Comparison of ENCODE assay signal across 10 mouse cellular contexts in genomic region chr5:113114264-113115225, GRCm38 (mm10). TPM values are rescaled to one million over a fixed set of nuclear protein-coding genes. Genes with fewer than 3 reads are reported as not detected.
DNase-seq lines count a peak whose midpoint lies in the region; ATAC-seq and TF ChIP-seq lines count a peak whose summit lies in the region.
"Had no signal": no experiment of that assay in that cellular context is flagged by ENCODE, and none has a peak within 500 bp of the region (broad histone marks: within the 10 kb centered on the region; RNA-seq: fewer than 3 reads in every experiment).

No protein-coding gene starts in this region.

- TF ChIP-seq CTCF in kidney, postnatal 0 days (IDR thresholded peaks at IDR 0.05; ENCODE audit: low read depth): no peak
- TF ChIP-seq CTCF in heart, postnatal 0 days (IDR thresholded peaks at IDR 0.05; ENCODE audit: low read depth): no peak

- 0 out of 2 replicates have a peak overlapping the region, but pooled peaks have one; percentile 23 for H3K9ac ChIP-seq in kidney, postnatal 0 days (ENCODE audit: low read depth, low read length)
- H3K9ac ChIP-seq in heart, postnatal 0 days (replicated peaks; ENCODE audit: low read depth, low read length): no peak overlapping the region

- no peak for TF ChIP-seq EP300 in heart, postnatal 0 days (IDR thresholded peaks at IDR 0.05; ENCODE audit: low read depth)

- no peaks in the 10 kb centered on the region for H3K9me3 ChIP-seq in kidney, postnatal 0 days (replicated peaks; ENCODE audit: low read length)
- no peaks in the 10 kb centered on the region for H3K9me3 ChIP-seq in heart, postnatal 0 days (replicated peaks; ENCODE audit: control insufficient read depth, low read length)

- ATAC-seq in kidney, postnatal 0 days (replicated peaks; ENCODE audit: low FRiP score, low read depth): no peak
- ATAC-seq in heart, postnatal 0 days (ENCODE audit: insufficient read depth, low read depth): peak; percentile 89
- ATAC-seq: Patski had no signal

- peak overlapping the region; percentile 31; the same call in 1 of the 2 replicates for H3K27ac ChIP-seq in kidney, postnatal 0 days
- H3K27ac ChIP-seq in heart, postnatal 0 days (ENCODE audit: low read depth): peak overlapping the region; percentile 89
- peak overlapping the region; percentile 96 for H3K27ac ChIP-seq in macrophage

- H3K4me3 ChIP-seq in kidney, postnatal 0 days (replicated peaks; ENCODE audit: low read depth, low read length): no peak overlapping the region
- H3K4me3 ChIP-seq in heart, postnatal 0 days (ENCODE audit: low read depth, low read length): no peak overlapping the region
- no peak overlapping the region for H3K4me3 ChIP-seq in macrophage (ENCODE audit: inconsistent target)

- no peak for DNase-seq in kidney, postnatal 0 days (ENCODE audit: low spot score)
- DNase-seq in kidney, postnatal 10 days: no peak
- peak; percentile 87 for DNase-seq in brain, adult 2 months (ENCODE audit: low read depth, low spot score)
- DNase-seq in heart, postnatal 0 days (ENCODE audit: low spot score): peak; percentile 81
- no peak for DNase-seq in cerebellum, adult 18-20 months
- DNase-seq in spleen, postnatal 14 days (ENCODE audit: low spot score in 2 of 2): no peak
- no peak for DNase-seq in frontal cortex, postnatal 14 days (ENCODE audit: low spot score in 2 of 2)

- peaks cover 30% of the 10 kb centered on the region for H3K4me1 ChIP-seq in kidney, postnatal 0 days (replicated peaks; ENCODE audit: insufficient read depth, low read length)
- H3K4me1 ChIP-seq in heart, postnatal 0 days (ENCODE audit: control insufficient read depth, insufficient read depth): peaks cover 49% of the 10 kb centered on the region

- no peak overlapping the region for H3K4me2 ChIP-seq in kidney, postnatal 0 days (ENCODE audit: low read length)
- peak overlapping the region; percentile 32; the same call in 1 of the 2 replicates for H3K4me2 ChIP-seq in heart, postnatal 0 days (ENCODE audit: low read depth, low read length)

- H3K27me3 ChIP-seq in kidney, postnatal 0 days (ENCODE audit: insufficient read depth, low read length): no peaks in the 10 kb centered on the region
- H3K27me3 ChIP-seq in heart, postnatal 0 days (ENCODE audit: control insufficient read depth, insufficient read depth, low read length): no peaks in the 10 kb centered on the region
- H3K27me3 ChIP-seq: Patski had no signal

- 31% methylated on average over 20 of the region's 20 CpGs for WGBS in kidney, postnatal 0 days
- 11% methylated on average over 20 of the region's 20 CpGs for WGBS in heart, postnatal 0 days
- 11% methylated on average over 20 of the region's 20 CpGs for WGBS in macrophage (ENCODE audit: missing documents)

- peaks cover 11% of the 10 kb centered on the region; the same call in 1 of the 2 replicates for H3K79me2 ChIP-seq in macrophage (ENCODE audit: inconsistent target)

- no peaks in the 10 kb centered on the region for H3K36me3 ChIP-seq in kidney, postnatal 0 days (ENCODE audit: insufficient read depth, low read length)
- H3K36me3 ChIP-seq in heart, postnatal 0 days (replicated peaks; ENCODE audit: control insufficient read depth, insufficient read depth, low read length): 0 out of 2 replicates have a peak, but pooled peaks cover 6% of the 10 kb centered on the region
- no peaks in the 10 kb centered on the region for H3K36me3 ChIP-seq in macrophage (ENCODE audit: inconsistent target)

RNA-seq across cellular contexts. Expression of gene Crybb3, which starts 33.2 kb away (rescaled TPM):
- 0.71 and 1.1 TPM in 2 replicates for polyA plus RNA-seq in kidney, postnatal 0 days (2015; fragmentation: Nextera tagmentation; extraction: Ambion mirVana)
- total RNA-seq in heart, postnatal 0 days (2014; rRNA removed; ENCODE audit: low replicate concordance): not detected in 2 replicates
- polyA plus RNA-seq in heart, postnatal 0 days (2015; fragmentation: Nextera tagmentation; extraction: Ambion mirVana): 0.77 and 0.89 TPM in 2 replicates
- total RNA-seq in macrophage (2018; cell fraction: chromatin; rRNA removed): 1 to 10 TPM in 1 of 26 experiments, not detected in 25; 3.9 TPM
- not detected for total RNA-seq in macrophage (2018; cell fraction: cytosol; rRNA removed)
- 1 to 10 TPM in 1 of 26 experiments, under 1 TPM in 1, not detected in 24; 0.80 to 3.0 TPM for total RNA-seq in macrophage (2018; cell fraction: nucleus; rRNA removed)
- not detected in 3 replicates for polyA plus RNA-seq in macrophage (2018)

RNA-seq across cellular contexts. Expression of gene Crybb2, which starts 44.6 kb away (rescaled TPM):
- polyA plus RNA-seq in kidney, postnatal 0 days (2015; fragmentation: Nextera tagmentation; extraction: Ambion mirVana): not detected in 2 replicates
- not detected in 2 replicates for total RNA-seq in heart, postnatal 0 days (2014; rRNA removed; ENCODE audit: low replicate concordance)
- not detected in 2 replicates for polyA plus RNA-seq in heart, postnatal 0 days (2015; fragmentation: Nextera tagmentation; extraction: Ambion mirVana)
- not detected for total RNA-seq in macrophage (2018; cell fraction: chromatin; rRNA removed)
- not detected for total RNA-seq in macrophage (2018; cell fraction: cytosol; rRNA removed)
- not detected for total RNA-seq in macrophage (2018; cell fraction: nucleus; rRNA removed)
- not detected in 3 replicates for polyA plus RNA-seq in macrophage (2018)
- total RNA-seq: layer of hippocampus, adult 18-20 months had no signal
- polyA plus RNA-seq: Patski had no signal

Comparison
In these comparisons a context has a peak if more than half of its experiments do, and no peak if none do; other contexts are left out.
1. DNase-seq: peak in brain, adult 2 months (single experiment) and heart, postnatal 0 days (single experiment); none in kidney, postnatal 0 days (single experiment), kidney, postnatal 10 days (single experiment), cerebellum, adult 18-20 months (0 of 2), spleen, postnatal 14 days (0 of 2) and frontal cortex, postnatal 14 days (0 of 2).
2. H3K27ac ChIP-seq: peak in every context shown above with its lines; median percentile 96 in macrophage; 89 in heart, postnatal 0 days; 31 in kidney, postnatal 0 days.